Mouse (Mus musculus) MN1 (cell line): Measurements from ENCODE around the gene Fig4.
A peak's percentile ranks its signal among the peaks of the same experiment; 100 is the strongest.

ENCODE experiments used
- DNase-seq: peaks from one replicate; pipeline ENCODE4 v3.0.0-alpha.2; 2016; ENCODE audit warnings: low spot score

Gene Fig4

GRCm38 (mm10) chr10:41260243-41261006 is 42.6 kb downstream of the Fig4 start:
- DNase-seq, result no peak

DNA sequence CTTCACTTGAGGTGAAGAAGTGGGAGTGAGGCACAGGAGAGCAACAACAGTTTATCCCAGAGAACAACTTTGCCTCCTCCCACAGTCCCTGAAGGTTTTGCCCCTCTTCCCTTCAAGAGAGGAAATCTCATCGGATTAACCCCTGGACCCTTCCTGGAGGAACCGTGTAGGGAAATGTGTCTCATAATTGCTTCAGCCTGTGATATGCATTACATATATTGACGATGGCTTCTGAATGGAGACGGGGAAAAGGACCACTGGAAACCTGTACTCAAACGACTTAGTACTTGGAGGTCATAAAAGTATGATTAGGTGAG is 52.4 kb downstream of the Fig4 start:
- DNase-seq, result no peak

DNA sequence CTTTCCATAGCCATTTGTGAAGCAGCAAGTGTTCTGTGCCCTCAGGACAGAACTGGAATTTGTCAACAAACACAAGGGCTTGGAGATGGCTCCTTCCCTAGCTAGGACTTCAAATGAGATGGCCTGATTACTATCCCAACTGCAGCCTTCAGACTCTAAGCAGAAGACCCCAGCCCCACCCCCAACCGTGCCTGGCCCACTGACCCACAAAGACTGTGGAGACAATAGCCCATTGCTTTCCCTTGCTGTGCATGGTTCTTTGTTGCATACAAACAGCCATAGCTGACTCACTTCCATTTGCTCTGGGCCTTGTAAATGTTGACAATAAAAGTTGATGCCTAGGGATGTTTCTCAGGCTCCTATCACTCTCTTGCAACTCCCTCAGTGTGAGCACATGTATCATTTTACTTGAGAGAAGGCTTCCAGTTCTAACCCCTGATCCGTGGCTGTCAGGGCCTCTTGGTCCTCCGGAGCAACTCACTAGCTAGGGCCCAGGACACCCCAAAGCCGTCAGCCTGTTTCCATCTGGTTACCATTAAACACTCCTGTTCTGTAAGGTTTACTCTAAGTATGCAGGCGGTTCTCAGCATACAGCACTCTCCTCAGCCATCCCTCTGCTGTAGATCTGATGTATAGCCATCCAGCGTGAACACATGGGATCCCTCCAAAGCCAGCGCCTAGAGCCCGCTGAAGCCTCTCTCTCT is 52.9 kb downstream of the Fig4 start:
- no peak for DNase-seq

- DNase-seq, result peak; percentile 38
These were observed 53.9 kb downstream of the Fig4 start for GRCm38 (mm10) chr10:41249006-41249659.

DNA sequence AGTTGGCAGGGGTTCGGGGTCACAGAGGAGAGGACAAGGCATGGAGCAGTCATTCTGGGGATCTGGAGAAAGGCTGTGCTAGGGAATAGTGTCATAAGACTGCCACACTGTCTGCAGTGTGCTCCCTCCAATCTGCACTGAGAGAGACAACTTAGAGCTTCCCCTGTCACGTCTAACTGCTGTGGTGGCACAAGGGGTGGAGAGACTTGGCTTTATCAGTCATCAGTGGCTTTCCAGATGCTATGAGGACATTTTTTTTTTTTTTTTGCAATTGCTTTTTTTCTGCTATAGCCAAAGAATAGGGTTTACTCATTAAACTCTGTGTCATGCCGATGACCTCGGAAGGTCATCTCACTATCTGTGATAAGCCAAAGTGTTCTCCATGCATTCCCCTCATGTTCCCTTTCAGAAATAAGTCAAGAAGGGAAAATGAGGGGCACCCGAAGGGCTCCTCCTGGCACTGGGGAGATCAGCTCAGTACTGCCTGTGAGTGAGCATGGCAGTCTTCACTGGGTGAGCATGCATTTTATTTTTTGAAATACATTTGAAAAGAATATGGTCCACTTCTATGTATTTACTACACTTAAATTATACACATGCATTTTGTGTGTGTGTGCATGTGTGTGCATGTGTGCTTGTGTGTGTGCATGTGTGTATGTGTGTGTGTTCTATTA is 55.1 kb downstream of the Fig4 start:
- no peak for DNase-seq

DNA sequence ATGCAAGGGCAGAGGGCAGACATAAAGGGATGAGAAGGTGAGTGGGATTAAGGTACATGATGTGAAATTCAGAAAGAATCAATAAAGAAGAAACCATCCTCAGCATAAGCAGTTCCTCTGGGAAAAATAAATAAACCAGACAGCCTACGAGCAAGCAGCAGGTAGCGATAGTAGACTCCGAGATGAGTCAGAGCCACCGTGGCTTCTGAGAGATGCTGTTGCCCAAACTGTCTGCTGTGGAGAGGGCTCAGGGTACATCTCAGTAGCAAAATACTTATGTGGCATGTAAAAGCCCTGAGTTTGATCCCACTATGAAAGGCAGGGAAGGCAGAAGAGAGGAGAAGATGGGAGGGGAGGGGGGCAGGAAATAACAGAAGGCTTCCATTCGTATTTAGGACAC is 56.9 kb downstream of the Fig4 start:
- no peak for DNase-seq

DNA sequence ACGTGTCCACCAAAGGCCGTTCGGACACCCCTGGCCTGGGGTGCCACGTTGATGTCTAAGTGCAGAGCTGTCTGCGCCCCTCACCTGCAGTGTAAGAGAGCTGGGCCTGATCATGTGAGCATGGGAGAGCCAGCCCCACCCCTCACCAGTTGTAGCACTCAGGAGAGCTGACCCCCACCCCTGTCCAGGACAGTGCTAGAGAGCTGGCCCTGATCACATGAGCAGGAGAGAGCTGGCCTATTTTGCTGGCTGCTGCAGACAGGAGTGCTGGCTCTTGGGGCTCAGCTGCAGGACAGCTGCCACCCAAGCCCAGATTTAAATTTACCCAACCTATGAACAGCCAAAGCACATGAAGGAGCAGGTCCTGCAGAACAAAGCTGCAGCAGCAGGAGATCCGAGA is 57.6 kb downstream of the Fig4 start:
- no peak for DNase-seq

GRCm38 (mm10) chr10:41245028-41245427 is 58.0 kb downstream of the Fig4 start:
- DNase-seq, result no peak

DNA sequence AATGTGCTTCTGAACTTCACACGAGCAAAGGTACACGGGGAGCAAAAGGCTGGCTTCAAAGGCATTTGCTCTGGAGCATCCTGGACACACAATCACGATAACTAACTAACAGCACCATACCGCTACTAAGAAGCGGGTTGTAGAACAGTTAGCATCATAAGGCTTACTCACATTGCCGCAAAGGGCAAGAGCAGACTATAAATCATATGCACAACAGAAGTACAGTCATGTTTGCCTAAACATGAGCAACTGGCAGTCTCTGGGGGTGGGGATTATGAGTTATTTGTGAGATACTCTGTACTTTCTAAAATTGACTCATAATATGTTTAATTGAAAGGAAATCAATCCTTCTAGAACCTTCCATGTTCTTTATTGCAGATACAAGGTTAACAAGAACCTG is 59.1 kb downstream of the Fig4 start:
- no peak for DNase-seq

- no peak for DNase-seq
These were observed 61.4 kb downstream of the Fig4 start for GRCm38 (mm10) chr10:41241558-41242242.

DNA sequence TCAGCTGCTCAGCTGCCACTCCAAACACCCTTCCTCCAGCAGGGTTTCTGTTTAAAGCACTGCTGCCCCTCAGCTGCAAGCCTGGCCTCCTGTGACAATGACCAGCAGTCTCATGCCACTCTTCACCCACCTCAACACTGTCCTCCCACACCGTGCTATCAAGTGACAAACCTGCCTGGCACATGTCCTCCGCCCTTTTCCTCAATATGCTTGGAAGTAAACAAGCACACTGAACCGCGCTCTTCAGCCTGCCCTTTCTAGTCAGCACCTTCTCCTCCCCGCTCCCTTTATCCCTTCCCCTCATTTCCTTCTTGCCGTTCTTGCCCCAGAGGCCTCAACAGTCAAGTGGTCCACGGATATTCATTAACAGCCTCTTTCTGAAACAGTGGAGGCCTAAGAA is 62.0 kb downstream of the Fig4 start:
- no peak for DNase-seq

GRCm38 (mm10) chr10:41236020-41236419 is 67.0 kb downstream of the Fig4 start:
- DNase-seq, result no peak

DNA sequence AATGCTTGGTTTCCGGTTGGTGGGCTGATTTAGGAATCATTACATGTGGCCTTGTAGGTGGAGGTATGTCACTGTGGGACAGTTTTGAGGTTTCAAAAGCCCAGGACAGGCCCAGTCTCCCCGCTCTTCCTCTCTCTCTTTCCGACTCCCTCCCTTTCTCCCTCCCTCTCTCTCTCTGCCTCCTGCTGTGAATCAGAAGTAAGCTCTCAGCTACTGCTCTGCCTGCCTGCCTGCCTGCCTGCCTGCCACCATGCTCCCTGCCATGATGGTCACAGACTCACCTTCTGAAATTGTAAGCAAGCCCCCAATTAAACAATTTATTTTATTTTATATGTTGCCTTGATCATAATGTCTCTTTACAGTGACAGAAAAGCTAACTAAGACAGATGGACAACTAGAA is 67.5 kb downstream of the Fig4 start:
- DNase-seq, result no peak

GRCm38 (mm10) chr10:41235159-41235558 is 67.9 kb downstream of the Fig4 start:
- DNase-seq, result no peak

GRCm38 (mm10) chr10:41234552-41234951 is 68.5 kb downstream of the Fig4 start:
- no peak for DNase-seq

DNA sequence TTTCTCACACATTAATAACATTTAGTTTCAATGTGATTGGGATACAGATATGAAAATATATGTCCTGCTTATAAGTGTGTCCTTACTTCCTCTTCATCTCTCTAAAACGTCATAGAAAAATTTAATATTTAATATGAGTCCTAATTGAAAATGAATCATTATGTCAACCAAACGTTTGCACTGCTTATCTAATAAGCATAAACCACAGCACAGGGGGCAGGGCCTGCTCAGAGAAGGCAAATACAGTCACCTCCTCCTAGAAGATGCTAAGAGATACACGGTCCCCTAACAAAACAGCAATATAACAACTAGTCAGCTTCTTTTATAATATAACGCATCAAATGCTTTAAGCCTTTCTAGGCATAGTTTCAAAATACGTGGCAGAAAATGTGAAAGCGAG is 69.9 kb downstream of the Fig4 start:
- no peak for DNase-seq

- DNase-seq, result no peak
These were observed 71.8 kb downstream of the Fig4 start for GRCm38 (mm10) chr10:41231163-41231835.

- DNase-seq, result no peak
These were observed 75.4 kb downstream of the Fig4 start for GRCm38 (mm10) chr10:41227626-41228025.

GRCm38 (mm10) chr10:41223499-41223898 is 79.6 kb downstream of the Fig4 start:
- DNase-seq, result no peak

- DNase-seq, result peak; percentile 64
These were observed 81.9 kb downstream of the Fig4 start for GRCm38 (mm10) chr10:41221204-41221603.

- no peak for DNase-seq
These were observed 84.2 kb downstream of the Fig4 start for GRCm38 (mm10) chr10:41218897-41219296.

DNA sequence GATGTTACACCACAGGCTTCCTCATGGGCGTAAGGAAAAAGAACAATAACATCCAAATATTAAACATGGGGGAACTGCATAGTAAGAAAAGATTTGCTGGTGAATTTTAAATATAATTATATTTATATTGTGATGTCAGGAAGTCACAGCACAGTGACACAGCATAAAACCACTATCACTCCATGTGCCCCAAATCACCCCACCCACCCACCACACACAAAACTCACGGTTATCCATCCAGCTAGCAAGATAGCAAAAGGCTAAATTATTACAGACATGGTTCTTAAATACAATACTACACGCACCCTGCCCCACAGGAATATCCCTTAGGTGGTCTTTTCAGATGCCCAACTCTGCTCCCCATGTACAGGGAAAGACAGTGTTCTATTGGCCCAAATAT is 89.0 kb downstream of the Fig4 start:
- DNase-seq, result no peak
